Mouse (Mus musculus) megakaryocyte progenitor cell, adult 5-6 weeks (primary cell): ENCODE measurements at regions not wholly inside any gene's neighbourhood (a gene's known extent, or its start where the extent isn't known, plus 50 kb on each side); places are given as distances from the start of the nearest gene placed in this dataset.

ENCODE experiments used
- ATAC-seq: replicated peaks from 2 replicates; pipeline ENCODE4 v1.8.0; 2016; ENCODE audit warnings: mild to moderate bottlenecking, moderate TSS enrichment, inconsistent platforms; ENCODE audit not compliant: poor library complexity

GRCm38 (mm10) chr15:6934564-6934980 is 59.8 kb upstream of the Osmr start:
- no peak for ATAC-seq

- no peak for ATAC-seq
Measured at GRCm38 (mm10) chr15:6941491-6941890, 66.7 kb upstream of the Osmr start.

- no peak for ATAC-seq
Measured at GRCm38 (mm10) chr15:6949236-6949635, 74.5 kb upstream of the Osmr start.

GRCm38 (mm10) chr15:6949686-6950085 is 74.9 kb upstream of the Osmr start:
- no peak for ATAC-seq

GRCm38 (mm10) chr15:6950503-6950902 is 75.7 kb upstream of the Osmr start:
- ATAC-seq: no peak

GRCm38 (mm10) chr15:6953556-6953955 is 78.8 kb upstream of the Osmr start:
- no peak for ATAC-seq

- ATAC-seq: no peak
Measured at GRCm38 (mm10) chr15:6953970-6954791, 79.4 kb upstream of the Osmr start.

GRCm38 (mm10) chr15:6959911-6960310 is 85.1 kb upstream of the Osmr start:
- ATAC-seq: no peak

- no peak for ATAC-seq
Measured at GRCm38 (mm10) chr15:6960753-6961746, 86.3 kb upstream of the Osmr start.

- no peak for ATAC-seq
Measured at GRCm38 (mm10) chr15:6964635-6965034, 89.9 kb upstream of the Osmr start.

GRCm38 (mm10) chr15:6965446-6965845 is 90.7 kb upstream of the Osmr start:
- no peak for ATAC-seq

GRCm38 (mm10) chr15:6974410-6974809 is 99.6 kb upstream of the Osmr start:
- ATAC-seq: no peak

GRCm38 (mm10) chr15:6981430-6981829 is 106.7 kb upstream of the Osmr start:
- ATAC-seq: no peak

GRCm38 (mm10) chr15:6983320-6983719 is 107.1 kb upstream of the Lifr start:
- no peak for ATAC-seq

GRCm38 (mm10) chr15:6988187-6988586 is 102.2 kb upstream of the Lifr start:
- no peak for ATAC-seq

GRCm38 (mm10) chr15:6989094-6989493 is 101.3 kb upstream of the Lifr start:
- no peak for ATAC-seq

- no peak for ATAC-seq
Measured at GRCm38 (mm10) chr15:6993226-6993625, 97.2 kb upstream of the Lifr start.

- ATAC-seq: no peak
Measured at GRCm38 (mm10) chr15:6995246-6995645, 95.2 kb upstream of the Lifr start.

GRCm38 (mm10) chr15:6997871-6998270 is 92.5 kb upstream of the Lifr start:
- no peak for ATAC-seq

GRCm38 (mm10) chr15:6998576-6999070 is 91.8 kb upstream of the Lifr start:
- ATAC-seq: no peak

GRCm38 (mm10) chr15:6999667-7000066 is 90.7 kb upstream of the Lifr start:
- ATAC-seq: no peak

- no peak for ATAC-seq
Measured at GRCm38 (mm10) chr15:7002226-7002625, 88.2 kb upstream of the Lifr start.
